Mouse (Mus musculus) thymus, adult 2 months (tissue): ENCODE measurements around the gene Pmvk.

Experiments
- CTCF ChIP-seq: fragments of 200-500 bp; IDR thresholded peaks from 2 replicates; pipeline ENCODE4 v1.5.1; 2012; ENCODE audit warnings: mild to moderate bottlenecking, control low read depth, low read length, moderate library complexity, borderline replicate concordance; ENCODE audit not compliant: control insufficient read depth, poor library complexity, insufficient read depth; ENCODE audit errors: extremely low read depth
- POLR2A ChIP-seq: fragments of 200-500 bp; IDR thresholded peaks from 2 replicates; pipeline ENCODE4 v1.6.1; 2012; ENCODE audit warnings: mild to moderate bottlenecking, low read length, control low read depth, moderate library complexity; ENCODE audit not compliant: control insufficient read depth, poor library complexity, insufficient read depth; ENCODE audit errors: extremely low read depth

- TF ChIP-seq CTCF (no peak), POLR2A (no peak)
Measured at GRCm38 (mm10) chr3:89408448-89408847, 45.9 kb upstream of the Pmvk start.
